Mouse (Mus musculus) kidney, embryonic 14.5 days (tissue): ENCODE results near the gene Col24a1. TPM values are rescaled to one million over a fixed set of nuclear protein-coding genes. Genes with fewer than 3 reads are reported as not detected.

ENCODE experiments used
- ATAC-seq: fragments of 200-750 bp; cut with Nextera tagmentation; 2 replicates; pipeline ENCODE4 v1.8.0; 2017; ENCODE audit warnings: moderate number of reproducible peaks, mild to moderate bottlenecking, moderate TSS enrichment, moderate library complexity; ENCODE audit not compliant: low FRiP score, low TSS enrichment
- H3K27ac ChIP-seq: fragments of 300-500 bp; sonication (generic); 2 replicates; pipeline ENCODE4 v1.5.1; 2014; ENCODE audit warnings: low read depth, mild to moderate bottlenecking, low read length, moderate library complexity, mixed read lengths
- H3K27me3 ChIP-seq: fragments of 300-500 bp; sonication (generic); 2 replicates; pipeline ENCODE4 v1.6.1; 2014; ENCODE audit warnings: mild to moderate bottlenecking, low read length; ENCODE audit not compliant: control insufficient read depth, insufficient read depth
- H3K36me3 ChIP-seq: fragments of 300-500 bp; sonication (generic); 2 replicates; pipeline ENCODE4 v1.6.1; 2014; ENCODE audit warnings: low read length, mixed read lengths; ENCODE audit not compliant: control insufficient read depth, insufficient read depth
- H3K4me1 ChIP-seq: fragments of 300-500 bp; sonication (generic); 2 replicates; pipeline ENCODE4 v1.6.1; 2014; ENCODE audit warnings: low read length, mixed read lengths; ENCODE audit not compliant: control insufficient read depth, insufficient read depth
- H3K4me2 ChIP-seq: fragments of 300-500 bp; sonication (generic); replicated peaks from 2 replicates; pipeline ENCODE4 v1.6.1; 2014; ENCODE audit warnings: low read depth, mild to moderate bottlenecking, low read length
- H3K4me3 ChIP-seq: fragments of 300-500 bp; sonication (generic); 2 replicates; pipeline ENCODE4 v1.5.1; 2014; ENCODE audit warnings: mild to moderate bottlenecking, low read length
- H3K9ac ChIP-seq: fragments of 300-500 bp; sonication (generic); 2 replicates; pipeline ENCODE4 v1.6.1; 2014; ENCODE audit warnings: low read depth, mild to moderate bottlenecking, low read length, moderate library complexity
- H3K9me3 ChIP-seq: fragments of 300-500 bp; sonication (generic); 2 replicates; pipeline ENCODE4 v1.6.1; 2016; ENCODE audit warnings: low read length; ENCODE audit not compliant: control insufficient read depth
- WGBS: fragments of 180-500 bp; shearing (Covaris S2); extraction: QIAGEN DNeasy Blood & Tissue Kit; methylation state at CpG from one replicate; pipeline ENCODE4 v1.1.7; 2014; 5-methylcytosine and 5-hydroxymethylcytosine counted together
- polyA plus RNA-seq: library from polyadenylated mRNA; unstranded; fragments of >200 nt; fragmentation: Nextera tagmentation; extraction: Ambion mirVana; gene quantifications from 2 replicates; pipeline ENCODE4 v1.2.1, GENCODE M21; 2014

The Col24a1 gene
- polyA plus RNA-seq, 1 experiment from 2014 or later, result 2.1 TPM

- peak overlapping the region; percentile 6; the same call in 1 of the 2 replicates for H3K27ac ChIP-seq
- H3K36me3 ChIP-seq, result no peaks in the 10 kb centered on the region
- H3K4me3 ChIP-seq, result no peak overlapping the region
- no peaks in the 10 kb centered on the region for H3K27me3 ChIP-seq
- no peaks in the 10 kb centered on the region for H3K4me1 ChIP-seq
- no peak overlapping the region for H3K4me2 ChIP-seq
- H3K9me3 ChIP-seq, result 0 out of 2 replicates have a peak, but pooled peaks cover 3% of the 10 kb centered on the region
- peak; percentile 65 for ATAC-seq
- H3K9ac ChIP-seq, result no peak overlapping the region
Measured at GRCm38 (mm10) chr3:145386434-145386833, 94.2 kb downstream of the Col24a1 start.

GRCm38 (mm10) chr3:145390681-145391080, 98.4 kb downstream of the Col24a1 start:
- H3K27me3 ChIP-seq, result no peaks in the 10 kb centered on the region
- 80% methylated on average over 4 of the region's 4 CpGs for WGBS
- H3K27ac ChIP-seq, result no peak overlapping the region
- no peaks in the 10 kb centered on the region for H3K4me1 ChIP-seq
- H3K36me3 ChIP-seq, result no peaks in the 10 kb centered on the region
- ATAC-seq, result no peak
- H3K9ac ChIP-seq, result no peak overlapping the region
- no peak overlapping the region for H3K4me2 ChIP-seq
- no peak overlapping the region for H3K4me3 ChIP-seq
- no peaks in the 10 kb centered on the region for H3K9me3 ChIP-seq

GRCm38 (mm10) chr3:145391986-145392659, 99.9 kb downstream of the Col24a1 start:
- Histone ChIP-seq H3K4me1 (no peaks in the 10 kb centered on the region), H3K36me3 (no peaks in the 10 kb centered on the region), H3K9me3 (no peaks in the 10 kb centered on the region), H3K4me2 (no peak overlapping the region), H3K27me3 (no peaks in the 10 kb centered on the region), H3K9ac (no peak overlapping the region), H3K27ac (no peak overlapping the region), H3K4me3 (no peak overlapping the region)
- ATAC-seq, result no peak
- 60% methylated on average over 19 of the region's 19 CpGs for WGBS

GRCm38 (mm10) chr3:145399173-145399572, 106.9 kb downstream of the Col24a1 start:
- Histone ChIP-seq H3K4me3 (no peak overlapping the region), H3K36me3 (no peaks in the 10 kb centered on the region), H3K9me3 (no peaks in the 10 kb centered on the region), H3K27me3 (no peaks in the 10 kb centered on the region), H3K4me2 (no peak overlapping the region), H3K9ac (no peak overlapping the region), H3K27ac (no peak overlapping the region), H3K4me1 (no peaks in the 10 kb centered on the region)
- 82% methylated on average over 3 of the region's 3 CpGs for WGBS
- ATAC-seq, result no peak

- Histone ChIP-seq H3K9me3 (no peaks in the 10 kb centered on the region), H3K27me3 (no peaks in the 10 kb centered on the region), H3K27ac (no peak overlapping the region), H3K4me1 (no peaks in the 10 kb centered on the region), H3K9ac (no peak overlapping the region), H3K4me3 (no peak overlapping the region), H3K4me2 (no peak overlapping the region), H3K36me3 (no peaks in the 10 kb centered on the region)
- 94% methylated on average over 10 of the region's 10 CpGs for WGBS
- ATAC-seq, result no peak
Measured at GRCm38 (mm10) chr3:145402257-145402656, 110.0 kb downstream of the Col24a1 start.

GRCm38 (mm10) chr3:145402994-145403393, 110.7 kb downstream of the Col24a1 start:
- WGBS, result 89% methylated on average over 6 of the region's 6 CpGs
- Histone ChIP-seq H3K27ac (no peak overlapping the region), H3K4me3 (no peak overlapping the region), H3K9me3 (no peaks in the 10 kb centered on the region), H3K27me3 (no peaks in the 10 kb centered on the region), H3K9ac (no peak overlapping the region), H3K36me3 (no peaks in the 10 kb centered on the region), H3K4me1 (no peaks in the 10 kb centered on the region), H3K4me2 (no peak overlapping the region)
- no peak for ATAC-seq

GRCm38 (mm10) chr3:145408045-145408444, 115.8 kb downstream of the Col24a1 start:
- 61% methylated on average over 3 of the region's 3 CpGs for WGBS
- Histone ChIP-seq H3K27me3 (no peaks in the 10 kb centered on the region; the same call in 1 of the 2 replicates), H3K27ac (no peak overlapping the region), H3K9me3 (no peaks in the 10 kb centered on the region), H3K4me3 (no peak overlapping the region), H3K9ac (no peak overlapping the region), H3K36me3 (no peaks in the 10 kb centered on the region), H3K4me2 (no peak overlapping the region), H3K4me1 (no peaks in the 10 kb centered on the region)
- ATAC-seq, result no peak

- Histone ChIP-seq H3K9me3 (no peaks in the 10 kb centered on the region), H3K36me3 (no peaks in the 10 kb centered on the region), H3K27ac (no peak overlapping the region), H3K27me3 (no peaks in the 10 kb centered on the region; the same call in 1 of the 2 replicates), H3K9ac (no peak overlapping the region), H3K4me1 (no peaks in the 10 kb centered on the region), H3K4me2 (no peak overlapping the region), H3K4me3 (no peak overlapping the region)
- ATAC-seq, result no peak
- WGBS, result 42% methylated on average over 4 of the region's 4 CpGs
Measured at GRCm38 (mm10) chr3:145412137-145412536, 119.9 kb downstream of the Col24a1 start.

- Histone ChIP-seq H3K9me3 (no peaks in the 10 kb centered on the region), H3K4me2 (no peak overlapping the region), H3K36me3 (no peaks in the 10 kb centered on the region), H3K27ac (no peak overlapping the region), H3K27me3 (no peaks in the 10 kb centered on the region; the same call in 1 of the 2 replicates), H3K9ac (no peak overlapping the region), H3K4me3 (no peak overlapping the region), H3K4me1 (no peaks in the 10 kb centered on the region)
- ATAC-seq, result no peak
- WGBS, result 94% methylated on average over 3 of the region's 3 CpGs
Measured at GRCm38 (mm10) chr3:145414362-145414761, 122.1 kb downstream of the Col24a1 start.
